Mouse (Mus musculus) left cerebral cortex, postnatal 4 days (tissue): Measurements from ENCODE around the gene Tmc8. TPM values are rescaled to one million over a fixed set of nuclear protein-coding genes. Genes with fewer than 3 reads are reported as not detected.
"Not testable (repeated sequence)": the region's sequence is repeated elsewhere in the genome, so short reads cannot be mapped to it uniquely, and the experiment has no call there.

Source experiments
- DNase-seq: peaks from one replicate; pipeline ENCODE4 v3.0.0-alpha.2; 2022
- intact Hi-C: fragments of 180-260 bp; cut with DNase I; formaldehyde crosslinking; loops from one replicate; pipeline ENCODE4 v1.15.1; 2025
- total RNA-seq, 2 experiments: library from RNA; stranded (reverse); gene quantifications; 2 replicates each; pipeline ENCODE4 v1.2.3; 2021

Tmc8 gene
- total RNA-seq, 2 experiments from 2014 or later: 1.2 to 1.5 TPM

DNA sequence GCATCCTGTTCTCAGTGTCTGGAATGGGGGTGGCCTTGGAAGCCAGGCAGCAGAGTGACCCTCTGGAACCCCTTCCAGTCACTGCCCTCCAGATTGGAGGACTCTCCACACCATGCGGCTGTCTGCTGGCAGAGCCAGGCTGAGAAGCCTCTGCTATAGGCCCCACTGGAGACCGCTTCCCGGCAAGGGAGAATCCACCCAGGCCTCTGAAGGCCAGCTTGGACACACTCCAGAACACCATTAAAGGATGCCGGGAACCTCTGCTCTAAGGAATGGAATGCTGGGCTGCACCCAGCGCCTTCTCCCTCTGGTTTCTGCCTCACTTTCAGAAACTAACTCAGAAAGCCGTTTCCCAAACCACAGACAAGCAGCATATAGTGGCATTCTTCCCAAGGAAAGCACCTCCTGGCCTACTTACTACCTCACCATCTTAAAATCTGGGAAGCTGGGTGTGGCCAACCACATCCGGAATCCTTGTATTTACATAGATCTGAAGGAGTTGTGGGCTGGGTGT, 40.9 kb downstream of the Tmc8 start:
- intact Hi-C loops: loop anchor here (10.0 kb wide), 3 partner anchors 118 to 748 kb away; no protein-coding TSS in a partner anchor
- no peak for DNase-seq

DNA sequence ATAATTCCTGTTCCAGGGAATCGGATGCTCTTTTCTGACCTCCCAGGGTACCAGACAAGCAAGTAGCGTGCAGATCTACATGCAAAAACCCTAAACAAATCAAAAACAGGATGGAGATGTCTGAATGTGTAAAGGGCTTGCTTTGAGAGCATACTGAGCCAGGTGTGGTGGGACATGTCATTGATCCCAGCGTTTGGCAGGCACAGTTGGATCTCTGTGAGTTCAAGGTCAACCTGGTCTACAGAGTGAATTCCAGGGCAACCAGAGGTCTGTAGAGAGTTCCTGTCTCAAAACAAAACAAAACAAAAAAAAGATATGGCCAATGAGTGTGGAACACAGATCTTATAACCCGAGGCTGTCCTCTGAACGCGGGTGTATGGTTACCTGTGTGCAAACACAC, 41.5 kb downstream of the Tmc8 start:
- DNase-seq: no peak
- intact Hi-C loops: loop anchor here (10.0 kb wide), 3 partner anchors 119 to 749 kb away; no protein-coding TSS in a partner anchor

DNA sequence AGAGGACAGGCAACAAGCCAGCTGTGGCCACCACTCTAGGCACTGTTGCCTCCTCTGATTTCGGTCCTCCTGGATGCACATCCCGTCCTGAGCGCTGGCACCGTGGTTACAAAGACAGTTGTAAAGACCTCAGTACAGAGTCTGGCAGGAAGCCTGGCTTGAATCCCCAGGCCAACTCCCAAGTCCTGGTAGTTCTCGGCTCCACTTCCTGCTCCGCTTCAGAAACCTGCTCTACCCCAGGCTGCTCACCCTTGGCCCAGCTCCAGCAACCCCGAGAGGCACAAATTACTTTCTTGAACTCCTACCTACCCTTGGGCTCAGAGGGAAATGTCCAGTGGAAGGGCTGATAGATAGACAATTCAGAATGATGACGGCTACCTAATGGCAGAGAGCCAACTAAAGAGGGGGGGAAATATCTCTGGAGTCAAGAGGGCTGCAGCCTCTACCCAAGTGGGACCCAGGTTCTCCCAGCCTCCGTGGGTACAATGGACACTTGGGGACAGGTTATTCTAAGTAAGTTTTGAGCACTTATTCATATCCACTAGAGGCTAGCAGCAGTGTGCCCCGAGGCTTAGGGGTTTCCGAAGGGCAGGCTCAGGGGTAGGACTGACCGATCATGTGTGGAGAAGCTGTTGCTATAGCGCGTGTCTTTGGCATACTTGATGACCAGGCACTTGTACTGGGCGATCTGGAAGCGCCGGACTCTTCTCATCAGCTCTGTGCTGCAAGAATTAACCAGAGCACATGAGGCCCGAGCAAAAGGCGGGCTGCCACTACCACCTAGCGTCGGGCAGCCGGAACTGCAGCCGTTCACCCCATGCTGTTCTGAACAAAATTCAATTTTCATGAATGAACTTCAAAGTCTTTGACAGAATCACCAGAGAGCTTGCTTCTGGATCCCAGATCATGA, 42.4 kb downstream of the Tmc8 start:
- peak; percentile 79 for DNase-seq
- intact Hi-C loops: loop anchor here (2.0 to 10.0 kb wide), 4 partner anchors 120 to 750 kb away; no protein-coding TSS in a partner anchor

DNA sequence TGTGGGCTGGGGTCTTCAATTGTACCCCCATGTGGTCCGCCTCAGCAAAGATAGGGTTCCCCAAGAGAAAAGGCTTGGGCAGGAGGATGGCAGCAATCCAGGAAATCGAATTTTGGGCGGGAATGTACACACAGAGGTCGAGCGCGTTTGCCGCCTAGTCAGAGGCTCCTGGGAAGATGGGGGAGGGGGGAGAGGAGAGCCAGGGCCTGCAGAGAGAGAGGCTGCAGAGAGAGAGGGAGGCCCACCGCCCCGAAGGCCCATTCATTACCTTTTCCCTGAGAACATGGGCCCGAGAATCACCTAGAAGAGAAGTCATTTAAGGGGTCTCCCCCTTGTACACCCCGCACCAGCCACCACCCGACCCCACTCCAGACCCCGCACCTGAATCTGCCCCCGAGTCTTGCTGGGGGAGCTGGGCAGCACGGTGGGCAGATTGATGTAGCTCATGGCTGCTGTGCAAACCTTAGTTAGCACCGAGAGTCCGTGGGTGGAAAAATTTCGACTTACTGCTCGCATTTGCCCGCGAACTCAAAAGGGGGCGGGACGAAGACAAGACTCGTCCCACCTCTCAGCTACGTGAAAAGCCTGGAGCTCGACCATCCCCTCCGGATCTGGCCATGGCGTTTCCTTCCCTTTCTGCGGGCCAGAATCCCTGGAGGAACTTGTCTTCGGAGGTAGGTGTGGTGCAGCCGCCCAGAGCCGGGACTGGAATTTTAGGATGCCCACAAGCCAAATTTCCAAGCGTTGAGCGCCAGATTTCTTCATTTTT, 43.6 kb downstream of the Tmc8 start, which contains the start of the genes Afmid and Tk1:
Gene Afmid (plus strand): TSS at position 592 of the 769 bp plus-strand sequence.
Gene Tk1 (minus strand): TSS at position 760 of the 769 bp plus-strand sequence.
- DNase-seq: peak; percentile 75
- intact Hi-C loops: loop anchor here (2.0 to 10.0 kb wide), 4 partner anchors 121 to 751 kb away; no protein-coding TSS in a partner anchor

DNA sequence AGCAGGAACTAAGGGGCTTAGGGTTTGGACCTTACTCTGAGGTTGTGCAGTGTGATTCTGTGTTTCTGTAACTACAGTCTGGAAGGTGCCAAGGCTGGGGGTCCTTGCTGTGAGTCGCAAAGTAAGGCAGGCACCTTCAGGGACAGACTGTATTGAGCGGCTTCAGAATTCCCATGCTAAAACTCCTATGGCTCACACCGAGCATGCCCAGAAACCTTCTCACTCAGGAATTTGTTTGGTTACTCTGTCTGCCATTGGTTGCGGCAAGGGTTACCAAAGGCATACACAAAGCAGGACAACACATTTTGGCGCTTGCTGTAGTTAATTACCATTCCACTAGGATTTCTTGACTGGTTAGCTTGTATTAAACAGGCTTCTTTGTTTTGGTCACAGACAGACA, 44.3 kb downstream of the Tmc8 start:
- no peak for DNase-seq
- intact Hi-C loops: loop anchor here (10.0 kb wide), 3 partner anchors 121 to 751 kb away; no protein-coding TSS in a partner anchor

DNA sequence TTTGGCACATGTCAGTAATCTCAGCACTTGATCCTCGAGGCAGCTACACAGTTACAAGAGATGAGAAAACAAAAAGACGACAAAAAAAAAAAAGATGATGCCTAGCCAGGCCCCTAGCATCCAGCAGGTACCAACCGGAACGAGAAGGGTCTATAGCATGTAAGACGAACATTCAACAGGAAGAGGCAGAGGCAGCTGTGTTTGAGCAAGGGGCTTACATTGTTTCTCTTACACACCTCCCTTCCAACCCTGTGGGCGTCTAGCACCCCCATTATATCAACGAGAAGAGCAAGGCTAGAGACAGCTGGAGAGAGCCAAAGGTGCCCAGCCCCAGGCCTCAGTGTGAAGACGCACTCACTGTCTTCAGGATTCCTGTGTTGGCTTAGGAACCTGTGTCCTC, 45.0 kb downstream of the Tmc8 start:
- intact Hi-C loops: loop anchor here (10.0 kb wide), 3 partner anchors 122 to 752 kb away; no protein-coding TSS in a partner anchor
- DNase-seq: no peak

DNA sequence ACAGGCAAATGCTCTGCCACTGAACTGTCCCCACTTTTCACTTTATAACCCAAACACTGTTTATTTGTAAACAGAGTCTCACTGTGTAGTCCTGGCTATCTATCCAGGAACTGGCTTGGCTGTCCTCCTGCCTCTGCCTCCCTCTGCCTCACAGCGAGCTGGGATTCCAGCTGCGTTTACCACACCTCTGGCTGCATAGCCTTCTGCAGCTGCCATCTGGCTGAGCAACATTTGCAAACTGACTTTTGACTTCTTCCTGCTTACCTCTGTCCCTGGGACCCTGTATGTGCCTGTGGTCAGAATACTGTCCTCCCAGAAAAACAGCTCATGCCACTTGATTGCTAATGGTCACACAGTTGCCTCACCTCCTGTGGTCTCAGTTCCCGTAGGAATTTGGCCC, 45.5 kb downstream of the Tmc8 start:
- intact Hi-C loops: loop anchor here (10.0 kb wide), 3 partner anchors 123 to 753 kb away; no protein-coding TSS in a partner anchor
- DNase-seq: no peak

DNA sequence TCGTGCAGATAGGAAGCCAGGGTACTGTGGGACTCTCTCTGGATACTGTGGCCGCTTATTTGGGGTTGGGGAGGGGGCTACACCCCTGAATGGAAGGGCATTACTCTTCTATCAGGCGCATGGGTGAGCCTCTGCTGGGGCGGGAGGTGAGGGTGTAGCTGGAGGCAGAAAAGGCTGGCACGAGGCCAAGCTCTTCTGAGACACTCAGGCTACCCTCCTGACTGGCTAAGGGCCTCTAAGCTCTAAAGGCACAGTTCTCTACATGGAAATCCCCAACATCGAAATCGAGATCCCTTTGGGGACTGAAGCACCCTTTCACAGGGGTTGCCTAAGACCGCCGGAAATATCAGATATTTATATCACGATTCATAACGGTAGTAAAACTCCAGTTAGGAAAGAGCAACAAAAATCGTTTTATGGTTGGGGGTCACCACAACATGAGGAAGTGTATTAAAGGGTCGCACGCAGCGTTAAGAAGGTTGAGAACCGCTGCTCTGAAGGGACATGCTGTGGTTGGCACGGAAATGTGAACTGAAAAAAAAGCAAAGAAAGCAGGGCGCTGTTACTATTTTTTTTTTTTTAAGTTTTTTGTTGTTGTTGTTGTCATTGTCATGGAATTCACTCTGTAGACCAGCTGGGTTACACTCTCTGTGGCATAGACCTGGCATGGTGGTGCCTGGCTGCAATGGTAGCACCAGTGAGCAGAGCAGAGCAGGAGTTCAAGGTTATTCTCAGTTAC, 46.4 kb downstream of the Tmc8 start:
- peak; percentile 60 for DNase-seq
- intact Hi-C loops: loop anchor here (10.0 kb wide), 3 partner anchors 124 to 754 kb away; no protein-coding TSS in a partner anchor

DNA sequence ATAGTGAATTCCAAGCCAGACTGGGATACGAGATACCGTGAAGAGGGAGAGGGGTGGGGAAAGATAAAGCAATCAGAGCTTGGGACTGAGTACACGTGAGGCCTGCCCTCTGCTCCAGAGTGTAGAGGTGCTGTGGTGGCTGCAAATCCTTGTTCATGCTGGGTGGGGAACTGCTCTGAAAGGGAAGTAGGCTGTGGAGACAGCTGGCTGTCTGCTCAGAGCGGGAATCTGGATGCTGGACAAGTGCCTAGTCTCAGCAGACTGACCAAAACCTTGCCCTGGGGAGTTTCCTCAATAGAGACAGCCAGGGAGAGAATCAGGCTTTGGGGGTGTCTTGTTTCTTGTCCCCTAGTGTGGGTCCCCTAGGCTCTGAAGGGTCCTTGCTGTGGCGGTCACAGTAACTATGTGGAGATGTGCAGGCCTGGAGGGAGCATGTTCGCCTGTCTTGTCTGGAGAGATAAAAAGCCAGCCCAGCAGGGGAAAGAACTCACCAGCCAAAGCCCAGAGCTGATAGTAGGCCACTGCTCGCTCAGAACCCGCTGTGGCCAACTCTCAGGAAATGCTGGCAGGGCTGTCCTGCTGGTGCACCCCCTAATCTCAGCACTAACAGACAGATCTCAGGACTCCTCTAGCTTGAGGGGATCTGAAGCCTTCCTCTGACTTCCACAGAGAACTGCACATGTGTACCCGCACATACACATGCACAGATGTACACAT, 47.2 kb downstream of the Tmc8 start:
- DNase-seq: peak; percentile 72
- intact Hi-C loops: loop anchor here (10.0 kb wide), 3 partner anchors 124 to 754 kb away; no protein-coding TSS in a partner anchor

DNA sequence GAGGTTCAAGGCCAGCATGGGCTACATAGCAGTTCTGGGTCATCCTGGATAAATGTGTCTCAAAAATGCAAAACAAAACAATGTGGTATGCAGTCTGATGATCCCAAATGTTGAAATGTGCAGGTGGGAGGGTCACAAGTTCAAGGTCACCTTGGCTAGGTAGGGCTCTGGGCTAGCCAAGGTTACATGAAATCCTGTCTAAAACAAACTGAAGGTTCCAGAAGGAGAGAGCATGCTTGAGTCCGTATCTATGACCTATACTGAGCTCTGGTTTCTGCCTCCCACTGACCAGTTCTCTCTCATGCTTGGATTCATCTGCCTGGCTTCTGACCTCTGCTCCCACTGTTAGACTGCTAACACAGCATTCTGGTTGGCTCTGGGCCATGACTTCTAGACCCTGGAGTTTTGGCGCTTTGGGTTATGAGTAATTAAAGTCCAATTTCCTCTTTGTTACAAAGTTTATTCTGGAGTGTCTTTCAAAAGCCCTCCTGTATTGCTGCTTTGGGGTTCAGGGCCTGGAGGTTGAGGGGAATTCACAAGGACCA, 47.9 kb downstream of the Tmc8 start:
- no peak for DNase-seq
- intact Hi-C loops: loop anchor here (10.0 kb wide), 3 partner anchors 125 to 755 kb away; no protein-coding TSS in a partner anchor

DNA sequence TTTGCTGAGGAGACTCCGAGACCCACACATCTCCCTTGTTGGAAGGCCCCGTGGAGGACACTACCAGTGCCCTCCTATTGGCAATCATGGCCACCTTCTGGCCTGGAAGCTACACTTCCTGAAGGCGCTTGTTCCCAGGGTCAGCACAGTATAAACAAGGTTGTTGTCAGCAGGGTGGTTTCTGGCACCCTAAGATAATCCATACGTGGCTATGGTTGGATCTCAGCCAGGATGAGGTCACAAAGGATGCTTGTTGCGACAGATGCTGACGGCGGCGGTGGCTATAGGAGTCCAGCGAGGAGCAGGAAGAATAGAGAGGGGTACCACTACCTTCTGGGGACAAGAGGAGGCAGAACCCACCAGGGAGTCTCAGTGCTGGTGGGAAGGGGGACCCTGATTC, 48.5 kb downstream of the Tmc8 start:
- intact Hi-C loops: no loop called here
- DNase-seq: no peak

DNA sequence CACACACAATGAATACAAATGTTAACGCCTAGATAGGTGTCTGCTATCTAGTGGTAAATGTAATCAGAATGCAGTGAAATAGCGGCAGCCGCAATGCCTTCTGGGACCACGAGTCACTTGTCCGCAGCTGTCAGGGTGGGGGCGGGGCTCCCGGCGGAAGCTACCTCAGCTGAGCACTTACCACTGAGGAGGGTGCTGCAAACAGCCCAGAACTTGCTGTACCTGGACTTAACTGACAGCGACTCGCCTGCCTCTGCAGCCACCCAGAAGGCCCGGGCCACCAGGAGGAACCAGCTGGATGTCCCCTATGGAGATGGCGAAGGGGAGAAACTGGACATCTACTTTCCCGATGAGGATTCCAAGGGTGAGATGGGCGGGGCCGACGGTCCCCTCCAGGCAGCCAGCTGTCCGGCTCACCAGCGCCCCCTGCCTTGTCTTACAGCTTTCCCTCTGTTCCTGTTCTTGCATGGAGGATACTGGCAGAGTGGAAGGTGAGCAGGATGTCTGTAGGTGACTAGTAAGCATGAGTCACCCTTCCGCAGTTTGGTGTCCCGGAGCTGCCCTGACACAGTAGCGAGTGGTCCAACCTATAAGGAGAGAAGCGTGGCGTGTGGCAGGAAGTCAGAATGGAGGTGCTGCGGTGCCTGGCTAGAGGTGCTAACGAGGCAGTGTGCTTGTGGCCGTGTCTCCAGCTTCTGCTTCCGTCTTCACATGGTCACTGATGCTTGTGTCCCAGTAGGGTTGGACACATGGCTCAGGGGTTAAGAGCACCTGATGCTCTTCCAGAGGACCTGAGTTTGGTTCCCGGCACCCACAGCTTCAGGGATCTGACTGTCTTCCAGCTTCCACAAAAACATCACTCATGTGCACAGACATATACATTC, 50.5 kb downstream of the Tmc8 start:
- intact Hi-C loops: no loop called here

DNA sequence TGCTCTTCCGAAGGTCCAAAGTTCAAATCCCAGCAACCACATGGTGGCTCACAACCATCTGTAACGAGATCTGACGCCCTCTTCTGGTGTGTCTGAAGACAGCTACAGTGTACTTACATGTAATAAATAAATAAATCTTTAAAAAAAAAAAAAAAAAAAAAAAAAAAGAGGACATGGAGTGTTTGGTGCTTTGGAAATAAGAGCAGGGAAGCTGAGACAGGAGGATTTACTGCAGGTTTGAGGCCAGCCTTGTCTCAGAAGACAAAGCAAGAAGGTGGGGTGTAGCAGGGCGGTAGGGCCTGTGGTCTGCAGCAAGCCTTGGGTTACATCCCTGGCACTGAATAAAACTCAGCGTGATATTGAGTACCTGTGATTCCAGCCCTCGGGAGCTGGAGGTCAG, 51.6 kb downstream of the Tmc8 start:
- DNase-seq, intact Hi-C loops: not testable (repeated sequence)

More for the DNA sequence above, 50.5 kb downstream of the Tmc8 start:
- peak; percentile 69 for DNase-seq

DNA sequence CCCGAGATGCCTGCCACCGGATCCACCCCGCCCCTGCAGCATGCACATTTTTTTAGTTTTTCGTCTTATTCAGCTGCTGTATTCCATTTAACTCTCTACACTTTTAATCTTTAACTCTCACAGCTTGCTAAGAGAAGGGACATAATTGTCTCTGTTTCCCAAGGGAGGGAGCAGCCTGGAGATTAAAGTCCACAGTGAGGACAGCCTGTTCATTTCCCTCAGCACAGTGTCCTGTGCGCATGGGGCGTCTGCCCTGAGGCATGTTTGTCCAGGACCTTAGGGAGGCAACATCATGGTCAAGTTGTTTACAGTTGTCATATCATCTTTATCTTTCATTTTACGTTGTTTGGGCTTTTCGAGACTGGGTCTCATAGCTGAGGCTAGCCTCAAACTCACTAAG, 52.2 kb downstream of the Tmc8 start:
- intact Hi-C loops: no loop called here
- DNase-seq: no peak

DNA sequence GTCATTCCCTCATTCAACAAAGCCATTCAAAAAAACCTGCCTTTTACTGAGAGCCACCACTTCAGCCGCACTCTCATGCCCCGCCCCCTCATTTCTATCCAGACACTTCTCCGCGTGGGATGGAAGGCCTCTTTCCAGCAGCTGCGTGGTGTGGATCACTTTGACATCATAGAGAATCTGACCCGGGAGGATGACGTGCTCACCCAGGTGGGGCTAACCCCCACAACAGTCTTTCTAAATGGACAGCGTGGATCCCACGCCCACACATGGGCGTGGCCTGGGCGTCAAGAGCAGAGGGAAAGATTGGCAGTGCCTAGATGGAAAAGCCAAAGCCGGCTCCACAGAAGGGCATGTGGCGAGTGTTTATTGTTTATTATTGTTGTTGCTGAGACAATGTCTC, 54.4 kb downstream of the Tmc8 start:
- intact Hi-C loops: no loop called here
- DNase-seq: peak; percentile 19

DNA sequence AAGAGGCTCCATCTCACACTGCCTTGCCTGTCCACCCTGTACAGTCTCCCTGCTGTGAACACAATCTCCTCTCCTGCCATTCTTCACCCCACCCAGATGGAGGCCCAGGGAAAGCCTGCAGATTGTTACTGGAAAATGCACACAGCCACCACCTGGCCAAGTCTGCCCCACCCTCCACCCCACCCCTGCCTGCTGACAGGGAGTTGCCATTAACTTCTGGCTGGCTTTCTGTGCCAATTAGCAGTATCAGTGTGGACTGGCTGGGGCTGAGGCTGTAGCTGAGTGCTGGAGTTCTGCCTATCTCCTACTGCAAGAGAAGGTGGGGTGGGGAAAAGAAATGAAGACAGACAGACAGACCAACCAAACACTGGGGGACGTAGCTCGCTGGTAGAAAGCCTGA, 56.7 kb downstream of the Tmc8 start:
- intact Hi-C loops: no loop called here

DNA sequence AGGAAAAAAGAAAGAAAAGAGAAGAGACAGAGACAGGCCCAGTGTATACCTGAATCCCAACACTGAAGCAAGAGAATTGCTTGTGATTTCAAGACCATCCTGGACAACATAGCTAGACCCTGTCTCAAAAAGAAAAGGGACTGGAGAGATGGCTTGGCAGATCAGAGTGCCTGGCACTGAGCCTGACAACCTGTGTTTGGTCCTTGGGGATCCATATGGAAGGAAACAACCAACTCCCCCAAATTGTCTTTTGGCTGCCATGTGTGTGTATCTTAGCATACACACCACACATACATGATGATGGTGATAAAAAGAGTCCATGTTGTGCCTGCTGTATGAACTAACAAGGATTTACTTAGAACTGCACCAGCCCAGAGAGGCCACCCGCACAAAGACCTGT, 57.1 kb downstream of the Tmc8 start:
- intact Hi-C loops: no loop called here

More for the DNA sequence above, 56.7 kb downstream of the Tmc8 start:
- peak; percentile 27 for DNase-seq

DNA sequence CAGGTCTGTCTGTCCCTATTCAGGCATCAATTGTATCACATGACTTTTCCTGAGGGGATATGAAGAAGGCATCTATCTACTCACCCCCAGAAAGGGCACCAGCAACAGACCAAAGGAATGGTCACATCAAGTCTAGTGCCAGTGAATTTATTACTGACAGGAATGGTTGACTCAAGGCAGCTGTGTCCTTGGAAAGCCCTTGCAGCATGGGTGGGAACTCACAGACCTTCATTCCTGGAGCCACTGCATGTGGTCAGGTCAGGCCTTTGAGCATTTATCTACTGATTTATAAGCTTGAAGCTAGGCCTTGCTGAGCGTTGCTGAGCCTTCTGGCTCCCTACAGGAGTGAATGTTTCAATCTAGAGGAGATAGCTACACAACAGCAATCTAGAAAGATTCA, 59.0 kb downstream of the Tmc8 start:
- DNase-seq: no peak
- intact Hi-C loops: no loop called here

More for the DNA sequence above, 57.1 kb downstream of the Tmc8 start:
- DNase-seq: peak; percentile 34
